Mouse (Mus musculus) hindbrain, postnatal 0 days (tissue): Measurements from ENCODE around the gene Tprn. TPM values are rescaled to one million over a fixed set of nuclear protein-coding genes. Genes with fewer than 3 reads are reported as not detected.

ENCODE experiments used
- ATAC-seq: fragments of 200-750 bp; cut with Nextera tagmentation; 2 replicates; pipeline ENCODE4 v1.8.0; 2017; ENCODE audit warnings: mild to moderate bottlenecking, moderate TSS enrichment, moderate library complexity
- DNase-seq: peaks from one replicate; pipeline ENCODE4 v3.0.0-alpha.2; 2015; ENCODE audit warnings: low spot score
- H3K27ac ChIP-seq: fragments of 300-500 bp; sonication (generic); 2 replicates; pipeline ENCODE4 v1.5.1; 2014; ENCODE audit warnings: mild to moderate bottlenecking
- H3K27me3 ChIP-seq: fragments of 300-500 bp; sonication (generic); 2 replicates; pipeline ENCODE4 v1.6.1; 2014; ENCODE audit warnings: low read length, mixed read lengths; ENCODE audit not compliant: insufficient read depth
- H3K36me3 ChIP-seq: fragments of 300-500 bp; sonication (generic); 2 replicates; pipeline ENCODE4 v1.6.1; 2014; ENCODE audit warnings: low read length, mixed read lengths; ENCODE audit not compliant: insufficient read depth
- H3K4me1 ChIP-seq: fragments of 300-500 bp; sonication (generic); 2 replicates; pipeline ENCODE4 v1.6.1; 2014; ENCODE audit warnings: antibody characterized with exemption, low read length, mixed read lengths; ENCODE audit not compliant: insufficient read depth
- H3K4me2 ChIP-seq: fragments of 300-500 bp; sonication (generic); 2 replicates; pipeline ENCODE4 v1.6.1; 2014; ENCODE audit warnings: low read depth, mild to moderate bottlenecking, low read length, moderate library complexity, mixed read lengths
- H3K4me3 ChIP-seq: fragments of 300-500 bp; sonication (generic); 2 replicates; pipeline ENCODE4 v1.5.1; 2014; ENCODE audit warnings: low read length
- H3K9ac ChIP-seq: fragments of 300-500 bp; sonication (generic); replicated peaks from 2 replicates; pipeline ENCODE4 v1.6.1; 2014; ENCODE audit warnings: mild to moderate bottlenecking, low read length, moderate library complexity, mixed read lengths
- H3K9me3 ChIP-seq: fragments of 300-500 bp; sonication (generic); 2 replicates; pipeline ENCODE4 v1.6.1; 2016; ENCODE audit warnings: low read length, mixed read lengths
- CTCF ChIP-seq: IDR thresholded peaks from 2 replicates; pipeline ENCODE4 v1.5.1; 2016; ENCODE audit warnings: antibody characterized with exemption, control low read depth, low read depth
- WGBS: fragments of 180-500 bp; shearing (Covaris S2); extraction: QIAGEN DNeasy Blood & Tissue Kit; methylation state at CpG from one replicate; pipeline ENCODE4 v1.1.7; 2014; 5-methylcytosine and 5-hydroxymethylcytosine counted together
- polyA plus RNA-seq: library from polyadenylated mRNA; unstranded; fragments of >200 nt; fragmentation: Nextera tagmentation; extraction: Ambion mirVana; gene quantifications from 2 replicates; pipeline ENCODE4 v1.2.1, GENCODE M21; 2015
- total RNA-seq: library from RNA; depleted of rRNA; stranded (reverse); fragments of >200 nt; gene quantifications from 2 replicates; pipeline ENCODE4 v1.2.3, GENCODE M21; 2014

Gene Tprn
- total and polyA plus RNA-seq, 2 experiments from 2014 or later, result 30.0 to 45.6 TPM

DNA sequence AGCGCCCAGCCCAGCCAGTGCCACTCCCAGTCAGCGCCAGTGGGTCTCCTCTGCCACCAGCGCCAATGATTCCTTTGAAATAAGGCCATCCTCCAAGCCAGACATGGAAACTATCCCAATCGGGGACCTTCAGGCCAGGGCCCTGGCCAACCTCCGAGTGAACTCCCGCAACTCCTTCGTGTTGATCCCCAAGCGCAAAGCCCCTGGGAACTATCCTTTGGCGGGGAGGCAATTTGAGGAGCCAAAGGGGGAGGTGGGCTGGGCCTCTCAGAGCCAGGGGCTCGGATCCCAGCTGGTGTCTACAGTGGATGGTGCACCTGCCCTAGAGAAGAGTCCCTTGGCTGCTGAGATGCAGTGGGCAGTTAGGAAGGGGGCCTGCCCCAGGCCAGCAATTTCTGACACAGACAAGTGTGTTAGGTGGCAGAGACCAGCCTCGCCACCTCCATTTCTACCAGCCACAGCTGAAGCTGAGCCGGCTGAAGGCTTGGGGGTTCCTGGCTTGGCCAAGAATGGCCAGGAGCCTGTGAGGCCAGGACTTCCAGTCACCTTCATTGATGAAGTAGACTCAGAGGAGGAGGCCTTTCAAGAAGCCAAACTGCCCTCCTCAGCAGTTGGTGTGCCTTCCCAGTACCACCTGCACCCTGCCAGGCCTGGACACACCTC, 1.3 kb downstream of the Tprn start:
- ATAC-seq (no peak), DNase-seq (peak; percentile 37)
- Histone ChIP-seq H3K4me3 (peak overlapping the region; percentile 60), H3K4me1 (peaks cover 44% of the 10 kb centered on the region), H3K27ac (peak overlapping the region; percentile 71), H3K27me3 (no peaks in the 10 kb centered on the region), H3K9me3 (no peaks in the 10 kb centered on the region), H3K4me2 (peak overlapping the region; percentile 76), H3K9ac (peak overlapping the region; percentile 66), H3K36me3 (peaks cover 2% of the 10 kb centered on the region; the same call in 1 of the 2 replicates)
- 13% methylated on average over 12 of the region's 12 CpGs for WGBS
- TF ChIP-seq CTCF, result no peak

DNA sequence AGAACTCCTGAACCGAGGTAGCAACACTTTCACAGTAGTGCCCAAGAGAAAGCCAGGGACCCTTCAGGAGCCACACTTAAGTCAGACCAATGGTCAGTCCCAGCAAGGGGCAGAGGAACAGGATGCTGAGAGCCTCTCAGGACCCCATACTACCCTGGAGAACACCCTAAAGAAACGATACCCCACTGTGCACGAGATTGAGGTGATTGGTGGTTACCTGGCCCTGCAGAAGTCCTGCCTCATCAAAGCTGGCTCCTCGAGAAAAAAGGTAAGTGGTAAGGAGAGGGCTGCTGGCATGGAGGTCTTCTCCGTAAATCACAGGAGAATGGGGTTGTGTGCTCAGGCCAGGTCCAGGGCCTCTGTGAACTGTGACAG, 1.9 kb downstream of the Tprn start:
- Histone ChIP-seq H3K36me3 (peaks cover 8% of the 10 kb centered on the region; the same call in 1 of the 2 replicates), H3K4me2 (peak overlapping the region; percentile 76), H3K4me3 (peak overlapping the region; percentile 60), H3K27ac (peak overlapping the region; percentile 71; the same call in 1 of the 2 replicates), H3K4me1 (peaks cover 44% of the 10 kb centered on the region), H3K9ac (peak overlapping the region; percentile 66; the same call in 1 of the 2 replicates), H3K9me3 (no peaks in the 10 kb centered on the region), H3K27me3 (no peaks in the 10 kb centered on the region)
- TF ChIP-seq CTCF, result no peak
- WGBS, result 71% methylated on average over 5 of the region's 5 CpGs
- no peak for ATAC-seq
- no peak for DNase-seq

DNA sequence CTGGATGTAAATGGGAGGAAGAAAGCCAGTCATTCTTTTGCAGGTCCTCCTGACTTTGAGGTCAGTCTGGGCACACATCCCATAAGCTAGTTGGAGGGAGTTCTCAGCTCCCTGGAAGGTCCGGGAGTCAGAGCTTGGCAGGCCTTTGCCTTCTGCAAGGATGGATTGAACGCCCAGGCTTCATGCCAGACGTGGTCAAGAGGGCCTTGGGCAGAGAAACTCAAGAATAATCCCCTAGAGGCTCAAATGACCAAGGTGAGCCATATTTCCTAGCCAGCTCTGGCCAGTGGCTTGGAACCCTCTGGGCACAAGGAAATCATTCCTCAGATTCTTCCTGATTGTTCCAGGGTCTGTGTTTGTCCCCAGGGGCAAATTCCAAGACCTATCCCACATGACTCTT, 2.4 kb downstream of the Tprn start:
- Histone ChIP-seq H3K9me3 (no peaks in the 10 kb centered on the region), H3K4me1 (peaks cover 44% of the 10 kb centered on the region), H3K9ac (peak overlapping the region; percentile 66; the same call in 1 of the 2 replicates), H3K27me3 (no peaks in the 10 kb centered on the region), H3K36me3 (peaks cover 13% of the 10 kb centered on the region; the same call in 1 of the 2 replicates), H3K4me3 (peak overlapping the region; percentile 60), H3K4me2 (peak overlapping the region; percentile 76), H3K27ac (peak overlapping the region; percentile 81; the same call in 1 of the 2 replicates)
- 43% methylated on average over 3 of the region's 3 CpGs for WGBS
- DNase-seq, result no peak
- ATAC-seq, result no peak
- no peak for TF ChIP-seq CTCF

DNA sequence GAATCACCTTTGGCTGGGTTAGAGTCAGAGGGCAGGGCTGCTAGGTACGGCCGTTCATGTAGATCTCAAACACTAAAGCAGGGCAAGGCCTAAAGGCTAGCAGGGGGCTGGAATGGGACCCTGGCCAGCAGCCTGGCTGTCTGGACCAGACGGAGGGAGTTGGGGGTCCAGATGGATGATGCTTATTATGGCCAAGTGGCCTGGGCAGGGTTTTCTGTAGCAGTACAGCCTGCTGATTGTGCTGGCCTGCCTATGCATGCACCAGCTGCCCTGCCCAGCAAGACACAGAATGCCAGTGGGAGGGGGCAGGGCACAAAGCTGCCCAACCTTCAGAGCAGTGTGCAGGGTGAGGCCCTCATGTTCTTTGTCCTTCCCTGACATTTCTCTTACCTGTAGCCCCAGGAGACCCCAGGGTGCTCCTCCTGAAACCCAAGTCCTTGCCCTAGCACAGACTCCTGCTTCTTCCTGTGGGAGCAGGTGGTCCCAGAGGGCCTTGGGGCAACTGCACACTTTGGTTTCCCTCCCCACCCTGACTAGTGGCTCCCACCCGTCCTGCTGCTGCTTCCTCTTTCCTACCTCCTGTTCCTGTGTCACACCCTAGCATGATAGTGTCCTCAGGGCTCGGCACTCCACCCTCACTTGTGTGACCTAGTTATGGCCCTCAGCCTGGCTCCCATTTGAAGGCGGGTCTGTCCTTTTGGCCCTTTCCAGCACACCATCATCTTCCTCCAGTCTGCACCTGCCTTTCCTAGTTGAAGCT, 3.7 kb downstream of the Tprn start:
- WGBS, result 40% methylated on average over 6 of the region's 6 CpGs
- H3K36me3 ChIP-seq, result peaks cover 23% of the 10 kb centered on the region; the same call in 1 of the 2 replicates
- H3K27ac ChIP-seq, result peak overlapping the region; percentile 81
- peak overlapping the region; percentile 60 for H3K4me3 ChIP-seq
- peak overlapping the region; percentile 21 for H3K9ac ChIP-seq
- H3K27me3 ChIP-seq, result no peaks in the 10 kb centered on the region
- no peak for TF ChIP-seq CTCF
- peaks cover 47% of the 10 kb centered on the region for H3K4me1 ChIP-seq
- H3K9me3 ChIP-seq, result no peaks in the 10 kb centered on the region
- DNase-seq (peak; percentile 80), ATAC-seq (peak; percentile 13)
- peak overlapping the region; percentile 76 for H3K4me2 ChIP-seq

DNA sequence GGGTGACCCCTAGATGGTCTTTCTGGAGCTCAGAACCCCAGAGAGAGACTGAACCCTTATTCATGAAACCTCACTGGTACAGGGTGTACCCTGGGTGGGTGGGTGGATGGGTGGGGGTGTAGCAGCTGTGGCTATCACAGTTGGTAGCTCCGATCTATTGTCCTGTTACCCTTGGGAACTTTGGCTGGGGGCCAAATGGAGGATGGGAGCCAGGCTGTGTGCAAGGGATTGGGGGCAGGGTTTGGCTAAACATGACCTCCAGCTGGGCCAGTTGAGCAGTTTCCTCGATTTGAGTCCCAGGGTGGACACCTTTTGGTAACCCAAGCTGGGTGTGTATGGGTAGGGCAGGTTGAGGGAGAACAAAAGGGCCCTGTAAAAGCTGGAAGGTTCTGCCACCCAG, 4.3 kb downstream of the Tprn start:
- no peak for TF ChIP-seq CTCF
- no peaks in the 10 kb centered on the region for H3K9me3 ChIP-seq
- peak overlapping the region; percentile 81 for H3K27ac ChIP-seq
- H3K4me1 ChIP-seq, result peaks cover 53% of the 10 kb centered on the region
- peak overlapping the region; percentile 76 for H3K4me2 ChIP-seq
- no peak for ATAC-seq
- peak overlapping the region; percentile 21 for H3K9ac ChIP-seq
- H3K4me3 ChIP-seq, result peak overlapping the region; percentile 60
- 18% methylated on average over 2 of the region's 2 CpGs for WGBS
- DNase-seq, result peak; percentile 49
- H3K36me3 ChIP-seq, result peaks cover 23% of the 10 kb centered on the region; the same call in 1 of the 2 replicates
- no peaks in the 10 kb centered on the region for H3K27me3 ChIP-seq

DNA sequence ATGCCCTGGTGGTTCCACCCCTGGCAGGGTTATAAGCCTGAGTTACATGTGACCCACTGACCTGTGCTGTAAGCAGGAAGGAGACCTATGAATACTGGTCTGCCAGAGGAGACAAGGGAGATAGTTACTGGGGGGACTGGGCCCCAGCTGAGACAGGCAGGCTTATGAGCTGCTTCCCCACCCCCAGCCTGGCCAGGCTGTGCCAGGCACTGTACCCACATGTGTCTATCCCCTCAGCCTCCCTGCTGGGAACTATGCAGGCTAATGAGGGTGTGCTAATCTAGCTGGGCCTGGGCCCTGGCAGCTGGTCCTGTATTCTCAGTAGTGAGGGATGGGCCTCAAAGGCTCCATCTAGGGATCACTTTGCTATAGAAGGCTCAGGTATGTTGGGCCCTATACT, 4.8 kb downstream of the Tprn start:
- 0 out of 2 replicates have a peak overlapping the region, but pooled peaks have one; percentile 60 for H3K4me3 ChIP-seq
- peak overlapping the region; percentile 81 for H3K27ac ChIP-seq
- DNase-seq, result peak; percentile 58
- H3K4me2 ChIP-seq, result peak overlapping the region; percentile 76
- TF ChIP-seq CTCF, result no peak
- H3K9me3 ChIP-seq, result no peaks in the 10 kb centered on the region
- no peak overlapping the region for H3K9ac ChIP-seq
- peaks cover 23% of the 10 kb centered on the region; the same call in 1 of the 2 replicates for H3K36me3 ChIP-seq
- no peaks in the 10 kb centered on the region for H3K27me3 ChIP-seq
- peaks cover 54% of the 10 kb centered on the region for H3K4me1 ChIP-seq
- ATAC-seq, result no peak
